Mouse (Mus musculus) T-helper 1 cell (primary cell): Measurements from ENCODE around the gene Vmn1r148.
"Not testable (repeated sequence)": the region's sequence is repeated elsewhere in the genome, so short reads cannot be mapped to it uniquely, and the experiment has no call there.

ENCODE experiments used
- in situ Hi-C: fragments of 300-600 bp; cut with MboI, MseI; formaldehyde crosslinking; loops from one replicate; pipeline ENCODE4 v1.15.1; 2025; ENCODE audit warnings: high pct_unique_total_duplicates

The Vmn1r148 gene

GRCm38 (mm10) chr7:22413283-22413682 lies at the start of gene Vmn1r148:
Vmn1r148 (plus strand) TSS chr7:22413583.
- in situ Hi-C loops = loop anchor here (10.0 kb wide), 1 partner anchor 352 kb away; the partner anchor contains the start of gene Vmn1r157

- in situ Hi-C loops = loop anchor here (25.0 kb wide), 1 partner anchor 1259 kb away; no protein-coding TSS in a partner anchor
These were observed 42.4 kb upstream of the Vmn1r148 start, which contains the start of gene Gm8660 for GRCm38 (mm10) chr7:22370939-22371338. Gm8660 (minus strand) TSS chr7:22371039.

- in situ Hi-C loops = loop anchor here (10.0 kb wide), 2 partner anchors 347 to 1993 kb away; partner anchors contain the start of gene Vmn1r101
These were observed 24.7 kb downstream of the Vmn1r148 start, which contains the start of gene Vmn1r149 for GRCm38 (mm10) chr7:22438129-22438528. Vmn1r149 (minus strand) TSS chr7:22438229.

- in situ Hi-C loops = not testable (repeated sequence)
These were observed 50.6 kb downstream of the Vmn1r148 start, which contains the start of gene Gm10665 for GRCm38 (mm10) chr7:22463975-22464374. Gm10665 (minus strand) TSS chr7:22464075.
